Mouse (Mus musculus) erythroblast, embryonic 14.5 days (primary cell): ENCODE measurements around the gene Ckmt2.

Experiments
- GATA1 ChIP-seq: IDR thresholded peaks from 2 replicates; pipeline ENCODE4 v1.6.1; 2012; ENCODE audit warnings: low read length, inconsistent platforms, mixed read lengths
- TAL1 ChIP-seq: IDR thresholded peaks from 3 replicates; pipeline ENCODE4 v1.6.1; 2012; ENCODE audit warnings: low read length, inconsistent platforms, mixed read lengths

DNA sequence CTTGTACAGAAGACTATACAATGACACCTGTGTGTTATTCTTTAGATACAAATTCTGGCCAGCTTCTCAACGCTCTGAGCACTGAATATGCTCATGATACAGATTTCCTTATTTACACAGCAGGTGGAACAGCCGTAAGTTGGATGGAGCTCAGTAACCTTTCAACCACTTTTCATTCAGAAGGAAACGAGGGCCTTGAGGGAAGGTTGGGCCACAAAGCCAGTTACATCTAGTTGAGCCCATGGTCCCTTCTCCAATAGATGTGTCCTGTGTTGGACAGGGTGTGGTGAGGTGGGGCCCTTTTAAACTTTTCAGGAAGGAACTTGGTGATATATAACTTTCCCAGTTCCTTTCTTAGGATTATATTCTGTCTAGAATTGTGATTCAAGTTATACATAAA is 22.3 kb downstream of the Ckmt2 start:
- TF ChIP-seq TAL1 (no peak), GATA1 (no peak)
